Mouse (Mus musculus): ENCODE data around the gene Cdh4. TPM values are rescaled to one million over a fixed set of nuclear protein-coding genes. Genes with fewer than 3 reads are reported as not detected.
A peak's percentile ranks its signal among the peaks of the same experiment; 100 is the strongest.

The Cdh4 gene
- polyA plus RNA-seq, 1 experiment from 2014 or later: 0.20 TPM

- Histone ChIP-seq H3K9ac (no peak overlapping the region), H3K4me1 (no peaks in the 10 kb centered on the region), H3K27me3 (replicated peaks) (peaks cover 35% of the 10 kb centered on the region), H3K36me3 (no peaks in the 10 kb centered on the region), H3K9me3 (replicated peaks) (no peaks in the 10 kb centered on the region), H3K4me2 (no peak overlapping the region), H3K4me3 (no peak overlapping the region), H3K27ac (no peak overlapping the region)
- ATAC-seq: no peak
- 63% methylated on average over 13 of the region's 13 CpGs for WGBS (ENCODE audit: insufficient replicate concordance)
Measured at GRCm38 (mm10) chr2:179762521-179763305, 320.5 kb downstream of the Cdh4 start.

GRCm38 (mm10) chr2:179764460-179764859, 322.2 kb downstream of the Cdh4 start:
- H3K27ac ChIP-seq: no peak overlapping the region
- no peak overlapping the region for H3K9ac ChIP-seq
- WGBS (ENCODE audit: insufficient replicate concordance): 67% methylated on average over 2 of the region's 2 CpGs
- H3K36me3 ChIP-seq: no peaks in the 10 kb centered on the region
- H3K4me3 ChIP-seq: no peak overlapping the region
- no peak for ATAC-seq
- no peaks in the 10 kb centered on the region for H3K9me3 ChIP-seq (replicated peaks)
- H3K27me3 ChIP-seq (replicated peaks): peaks cover 51% of the 10 kb centered on the region
- H3K4me2 ChIP-seq: no peak overlapping the region
- no peaks in the 10 kb centered on the region for H3K4me1 ChIP-seq

DNA sequence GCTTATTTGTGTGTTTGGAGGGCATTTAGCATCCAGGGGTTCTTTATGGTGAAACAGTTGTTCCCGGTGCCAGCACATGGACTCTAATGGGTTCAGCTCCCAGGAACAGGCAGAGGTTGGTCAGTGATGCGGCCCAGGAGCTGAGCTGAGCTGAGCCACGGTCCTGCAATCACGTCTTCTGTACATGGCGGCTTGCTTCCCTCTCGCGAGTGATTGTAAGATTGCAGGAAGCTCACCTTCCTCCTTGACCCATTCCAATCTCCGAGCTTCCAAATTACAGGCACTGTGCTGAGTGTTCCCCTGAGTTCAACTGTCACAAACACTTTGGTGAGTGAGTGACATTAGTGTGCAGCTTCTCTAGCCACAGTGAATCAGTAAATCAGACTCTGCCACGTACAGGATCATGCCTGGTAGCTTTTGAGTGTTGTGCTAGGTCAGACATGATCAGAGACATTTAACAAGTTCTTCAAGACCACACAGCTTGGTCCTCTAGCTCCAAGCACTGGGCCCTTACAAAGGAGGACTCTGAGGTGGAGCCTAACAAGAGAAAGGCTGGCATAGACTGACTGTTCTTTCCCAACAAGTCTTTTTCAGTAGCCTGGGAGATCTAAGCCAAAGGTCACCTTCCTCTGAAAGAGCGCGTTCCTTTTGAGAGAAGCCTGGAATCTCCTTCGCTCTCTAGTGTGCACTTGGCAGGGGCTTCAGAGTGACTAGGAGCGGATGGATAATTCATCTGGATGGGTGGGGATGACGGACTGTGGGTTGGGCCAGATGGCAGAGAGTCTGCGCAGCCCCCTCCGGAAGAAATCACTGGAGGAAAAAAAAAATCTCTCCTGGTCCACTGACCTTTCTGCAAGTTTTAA, 324.7 kb downstream of the Cdh4 start:
- Histone ChIP-seq H3K4me2 (no peak overlapping the region), H3K27ac (no peak overlapping the region), H3K4me3 (no peak overlapping the region), H3K36me3 (no peaks in the 10 kb centered on the region), H3K9me3 (replicated peaks) (no peaks in the 10 kb centered on the region), H3K27me3 (replicated peaks) (peaks cover 51% of the 10 kb centered on the region), H3K4me1 (no peaks in the 10 kb centered on the region), H3K9ac (no peak overlapping the region)
- WGBS (ENCODE audit: insufficient replicate concordance): 21% methylated on average over 16 of the region's 16 CpGs
- no peak for ATAC-seq

DNA sequence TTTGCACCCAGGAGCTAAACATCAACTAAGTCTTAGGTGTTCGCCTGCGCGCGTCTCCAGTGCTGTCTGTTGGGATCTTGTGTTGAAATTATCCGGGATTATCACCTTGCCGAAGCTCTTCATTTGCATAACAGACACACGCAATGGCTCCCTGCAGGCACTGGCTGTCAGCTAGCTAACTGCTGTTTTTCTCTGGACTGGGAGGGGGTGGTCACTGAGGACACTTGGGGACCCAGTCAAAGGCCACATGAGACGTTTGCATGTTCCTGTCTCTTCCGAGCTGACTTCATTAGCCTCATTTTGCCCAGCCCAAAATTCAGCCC, 325.3 kb downstream of the Cdh4 start:
- no peak overlapping the region for H3K4me2 ChIP-seq
- no peak overlapping the region for H3K9ac ChIP-seq
- peaks cover 49% of the 10 kb centered on the region for H3K27me3 ChIP-seq (replicated peaks)
- no peak overlapping the region for H3K4me3 ChIP-seq
- H3K4me1 ChIP-seq: no peaks in the 10 kb centered on the region
- no peak overlapping the region for H3K27ac ChIP-seq
- no peak for ATAC-seq
- H3K9me3 ChIP-seq (replicated peaks): no peaks in the 10 kb centered on the region
- 6% methylated on average over 9 of the region's 9 CpGs for WGBS (ENCODE audit: insufficient replicate concordance)
- no peaks in the 10 kb centered on the region for H3K36me3 ChIP-seq

DNA sequence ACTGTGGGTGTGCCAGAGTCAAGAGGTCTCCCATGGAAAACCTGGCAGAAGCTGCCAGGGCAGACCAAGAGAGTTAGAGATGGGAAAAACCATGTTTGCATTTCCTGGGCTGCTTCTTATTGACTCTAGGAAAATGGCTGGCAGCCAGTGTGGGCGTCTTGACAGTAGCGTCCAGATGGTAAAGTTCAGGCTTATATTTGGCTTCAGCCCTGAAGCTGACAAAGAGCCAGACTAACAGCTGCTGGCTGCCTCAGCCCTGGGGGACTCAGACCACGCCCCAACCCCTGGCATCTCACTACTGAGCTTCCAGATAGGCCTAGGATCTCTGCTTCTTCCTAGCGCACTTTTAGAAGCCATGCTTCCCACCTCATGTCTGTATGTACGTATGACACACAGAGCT, 326.9 kb downstream of the Cdh4 start:
- no peak overlapping the region for H3K4me3 ChIP-seq
- ATAC-seq: no peak
- H3K9me3 ChIP-seq (replicated peaks): no peaks in the 10 kb centered on the region
- no peaks in the 10 kb centered on the region for H3K36me3 ChIP-seq
- no peak overlapping the region for H3K9ac ChIP-seq
- no peak overlapping the region for H3K27ac ChIP-seq
- no peak overlapping the region for H3K4me2 ChIP-seq
- WGBS (ENCODE audit: insufficient replicate concordance): 45% methylated on average over 5 of the region's 5 CpGs
- H3K27me3 ChIP-seq (replicated peaks): peaks cover 46% of the 10 kb centered on the region
- no peaks in the 10 kb centered on the region for H3K4me1 ChIP-seq

GRCm38 (mm10) chr2:179769943-179770342, 327.7 kb downstream of the Cdh4 start:
- 0 out of 2 replicates have a peak, but pooled peaks have one; percentile 16 for ATAC-seq
- Histone ChIP-seq H3K9ac (no peak overlapping the region), H3K27ac (no peak overlapping the region), H3K27me3 (replicated peaks) (peaks cover 42% of the 10 kb centered on the region), H3K36me3 (no peaks in the 10 kb centered on the region), H3K4me3 (no peak overlapping the region), H3K4me2 (no peak overlapping the region), H3K4me1 (no peaks in the 10 kb centered on the region), H3K9me3 (replicated peaks) (no peaks in the 10 kb centered on the region)
- WGBS (ENCODE audit: insufficient replicate concordance): 29% methylated on average over 8 of the region's 8 CpGs

- Histone ChIP-seq H3K27me3 (replicated peaks) (no peaks in the 10 kb centered on the region), H3K9ac (no peak overlapping the region), H3K27ac (no peak overlapping the region), H3K4me3 (no peak overlapping the region), H3K4me1 (no peaks in the 10 kb centered on the region), H3K4me2 (no peak overlapping the region), H3K9me3 (replicated peaks) (no peaks in the 10 kb centered on the region), H3K36me3 (no peaks in the 10 kb centered on the region)
- no peak for ATAC-seq
- 18% methylated on average over 13 of the region's 13 CpGs for WGBS (ENCODE audit: insufficient replicate concordance)
Measured at GRCm38 (mm10) chr2:179774440-179775110, 332.3 kb downstream of the Cdh4 start.

GRCm38 (mm10) chr2:179775999-179776705, 333.9 kb downstream of the Cdh4 start:
- no peak for ATAC-seq
- no peak overlapping the region for H3K27ac ChIP-seq
- no peaks in the 10 kb centered on the region for H3K36me3 ChIP-seq
- H3K4me3 ChIP-seq: no peak overlapping the region
- WGBS (ENCODE audit: insufficient replicate concordance): 68% methylated on average over 10 of the region's 10 CpGs
- no peak overlapping the region for H3K4me2 ChIP-seq
- no peaks in the 10 kb centered on the region for H3K4me1 ChIP-seq
- no peaks in the 10 kb centered on the region for H3K9me3 ChIP-seq (replicated peaks)
- no peaks in the 10 kb centered on the region for H3K27me3 ChIP-seq (replicated peaks)
- H3K9ac ChIP-seq: no peak overlapping the region

GRCm38 (mm10) chr2:179779266-179779665, 337.0 kb downstream of the Cdh4 start:
- no peak overlapping the region for H3K4me2 ChIP-seq
- WGBS (ENCODE audit: insufficient replicate concordance): 65% methylated on average over 9 of the region's 9 CpGs
- no peaks in the 10 kb centered on the region for H3K9me3 ChIP-seq (replicated peaks)
- H3K9ac ChIP-seq: no peak overlapping the region
- H3K36me3 ChIP-seq: no peaks in the 10 kb centered on the region
- no peak overlapping the region for H3K27ac ChIP-seq
- ATAC-seq: no peak
- no peaks in the 10 kb centered on the region for H3K4me1 ChIP-seq
- no peak overlapping the region for H3K4me3 ChIP-seq
- no peaks in the 10 kb centered on the region for H3K27me3 ChIP-seq (replicated peaks)

DNA sequence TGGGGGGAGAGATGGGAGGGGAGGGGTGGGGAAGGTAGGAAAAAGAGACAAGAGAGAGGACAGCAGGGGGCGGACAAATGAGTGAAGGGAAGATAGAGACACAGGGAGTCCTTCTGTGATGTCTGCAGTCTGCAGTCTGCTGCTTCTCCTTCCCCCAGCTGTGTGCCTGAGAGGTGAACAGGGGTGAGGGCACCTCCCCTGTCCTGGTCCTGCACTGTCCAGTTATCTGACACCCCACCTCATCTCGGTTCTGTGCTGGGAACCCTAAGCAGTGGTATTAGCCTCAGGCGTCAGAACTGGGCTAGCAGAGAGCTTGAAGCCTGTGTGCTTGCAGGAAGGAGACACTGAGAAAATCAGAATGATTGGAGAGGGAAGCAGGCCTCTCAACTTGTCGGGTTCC, 338.7 kb downstream of the Cdh4 start:
- Histone ChIP-seq H3K27ac (no peak overlapping the region), H3K9me3 (replicated peaks) (no peaks in the 10 kb centered on the region), H3K36me3 (no peaks in the 10 kb centered on the region), H3K27me3 (replicated peaks) (no peaks in the 10 kb centered on the region), H3K4me3 (no peak overlapping the region), H3K4me2 (no peak overlapping the region), H3K4me1 (no peaks in the 10 kb centered on the region), H3K9ac (no peak overlapping the region)
- no peak for ATAC-seq
- 43% methylated on average over 4 of the region's 4 CpGs for WGBS (ENCODE audit: insufficient replicate concordance)

- Histone ChIP-seq H3K27ac (no peak overlapping the region), H3K4me2 (no peak overlapping the region), H3K36me3 (no peaks in the 10 kb centered on the region), H3K4me1 (no peaks in the 10 kb centered on the region), H3K27me3 (replicated peaks) (no peaks in the 10 kb centered on the region), H3K4me3 (no peak overlapping the region), H3K9ac (no peak overlapping the region), H3K9me3 (replicated peaks) (no peaks in the 10 kb centered on the region)
- no peak for ATAC-seq
- 77% methylated on average over 18 of the region's 18 CpGs for WGBS (ENCODE audit: insufficient replicate concordance)
Measured at GRCm38 (mm10) chr2:179787256-179787655, 345.0 kb downstream of the Cdh4 start.
